Mouse (Mus musculus): ENCODE results near the gene Zswim5. TPM values are rescaled to one million over a fixed set of nuclear protein-coding genes. Genes with fewer than 3 reads are reported as not detected.

Zswim5 gene
- polyA plus RNA-seq, 1 experiment = 2.1 TPM

DNA sequence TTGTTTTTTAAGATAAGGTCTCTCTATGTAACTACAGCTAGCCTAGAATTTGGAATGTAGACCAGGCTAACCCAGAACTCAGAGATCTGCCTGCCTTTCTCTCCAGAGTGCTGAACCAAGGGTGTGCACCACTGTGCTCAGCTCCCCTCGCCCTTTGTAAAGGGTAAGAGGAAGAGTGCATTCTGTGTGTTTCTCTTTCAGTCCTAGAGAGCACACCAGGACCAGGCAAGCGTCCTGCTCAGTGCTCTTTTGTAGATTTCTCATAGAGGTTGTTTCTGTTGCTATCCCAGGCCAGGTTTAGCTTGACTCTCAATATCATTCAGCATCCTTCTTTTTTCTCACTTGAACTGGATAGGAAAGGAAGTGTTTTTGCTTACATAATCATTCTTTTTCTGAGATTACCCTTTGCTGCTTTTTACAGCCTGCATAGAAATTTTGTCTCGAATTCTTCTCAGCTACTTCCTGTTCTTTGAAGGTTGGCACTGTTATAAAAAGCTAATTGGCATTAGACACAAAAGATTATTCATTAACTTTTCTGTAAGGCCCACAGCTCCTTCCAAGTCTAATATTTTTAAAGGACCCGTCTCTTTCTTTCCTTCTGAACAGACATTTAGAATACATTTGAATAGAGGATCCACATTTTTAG is 51.0 kb downstream of the Zswim5 start:
- Histone ChIP-seq H3K4me1 (ENCODE audit: control insufficient read depth, insufficient read depth, low read length) (no peaks in the 10 kb centered on the region), H3K27ac (ENCODE audit: insufficient read depth, low read length) (no peak overlapping the region), H3K27me3 (ENCODE audit: control insufficient read depth, insufficient read depth, low read length, poor library complexity, severe bottlenecking) (no peaks in the 10 kb centered on the region), H3K9me3 (replicated peaks; ENCODE audit: control insufficient read depth, insufficient read depth, low read length, poor library complexity, severe bottlenecking) (no peaks in the 10 kb centered on the region), H3K9ac (ENCODE audit: low read depth, poor library complexity, severe bottlenecking) (no peak overlapping the region), H3K36me3 (ENCODE audit: control insufficient read depth, insufficient read depth, low read length, poor library complexity, severe bottlenecking) (no peaks in the 10 kb centered on the region), H3K4me3 (ENCODE audit: low read depth, low read length) (no peak overlapping the region)
- TF ChIP-seq POLR2A (IDR thresholded peaks at IDR 0.05; ENCODE audit: insufficient read depth, low read length) (no peak), EP300 (IDR thresholded peaks at IDR 0.05; ENCODE audit: insufficient read depth, low read depth, low read length) (no peak)

DNA sequence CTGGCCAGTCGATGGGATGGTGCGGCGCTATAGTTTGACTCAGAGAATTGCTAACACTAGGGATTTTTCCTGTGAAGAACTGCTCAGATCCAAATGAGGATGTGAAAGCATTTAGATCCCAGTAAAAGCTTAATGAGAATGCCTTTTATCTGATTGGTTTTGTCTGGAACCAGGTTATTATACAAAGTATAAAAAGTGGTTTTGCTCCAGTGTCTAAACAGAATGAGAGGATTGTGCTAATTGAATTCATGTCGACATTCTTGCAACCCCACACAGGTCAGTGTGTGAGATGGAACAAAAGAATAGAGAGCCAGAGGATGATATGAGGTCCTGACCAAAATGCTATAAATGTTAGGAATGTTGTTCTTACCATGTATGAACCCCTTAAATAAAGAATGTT is 62.4 kb downstream of the Zswim5 start:
- no peaks in the 10 kb centered on the region for H3K9me3 ChIP-seq (replicated peaks; ENCODE audit: control insufficient read depth, insufficient read depth, low read length, poor library complexity, severe bottlenecking)
- TF ChIP-seq CTCF (IDR thresholded peaks at IDR 0.05; ENCODE audit: low read depth, low read length) = no peak
- no peak for TF ChIP-seq POLR2A (IDR thresholded peaks at IDR 0.05; ENCODE audit: insufficient read depth, low read length)
- TF ChIP-seq EP300 (IDR thresholded peaks at IDR 0.05; ENCODE audit: insufficient read depth, low read depth, low read length) = no peak
- H3K36me3 ChIP-seq (ENCODE audit: control insufficient read depth, insufficient read depth, low read length, poor library complexity, severe bottlenecking) = no peaks in the 10 kb centered on the region
- H3K4me3 ChIP-seq (ENCODE audit: low read depth, low read length) = no peak overlapping the region
- H3K9ac ChIP-seq (ENCODE audit: low read depth, poor library complexity, severe bottlenecking) = no peak overlapping the region
- no peaks in the 10 kb centered on the region for H3K27me3 ChIP-seq (ENCODE audit: control insufficient read depth, insufficient read depth, low read length, poor library complexity, severe bottlenecking)
- no peak overlapping the region for H3K27ac ChIP-seq (ENCODE audit: insufficient read depth, low read length)
- H3K4me1 ChIP-seq (ENCODE audit: control insufficient read depth, insufficient read depth, low read length) = no peaks in the 10 kb centered on the region

DNA sequence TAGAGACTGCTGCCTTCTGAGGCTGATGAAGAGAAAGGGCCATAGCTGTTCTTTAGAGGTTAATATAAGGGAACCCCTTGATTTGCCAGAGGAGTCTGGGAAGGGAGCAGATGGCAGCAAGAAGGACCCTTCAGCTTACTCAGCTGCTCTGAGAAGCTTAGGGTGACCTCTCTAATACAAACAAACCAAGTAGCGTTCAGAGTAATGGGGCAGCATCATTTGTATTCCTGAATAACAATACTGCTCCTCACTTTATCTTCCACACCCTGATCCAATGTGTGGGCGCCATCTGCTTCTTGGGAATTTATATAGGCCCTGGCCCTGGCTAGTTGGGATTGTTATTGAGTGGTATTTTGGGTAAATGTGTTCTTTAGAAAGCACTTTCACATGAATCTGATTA is 65.5 kb downstream of the Zswim5 start:
- H3K4me3 ChIP-seq (ENCODE audit: low read depth, low read length) = no peak overlapping the region
- no peaks in the 10 kb centered on the region for H3K36me3 ChIP-seq (ENCODE audit: control insufficient read depth, insufficient read depth, low read length, poor library complexity, severe bottlenecking)
- H3K27ac ChIP-seq (ENCODE audit: insufficient read depth, low read length) = no peak overlapping the region
- no peaks in the 10 kb centered on the region for H3K9me3 ChIP-seq (replicated peaks; ENCODE audit: control insufficient read depth, insufficient read depth, low read length, poor library complexity, severe bottlenecking)
- no peak overlapping the region for H3K9ac ChIP-seq (ENCODE audit: low read depth, poor library complexity, severe bottlenecking)
- H3K27me3 ChIP-seq (ENCODE audit: control insufficient read depth, insufficient read depth, low read length, poor library complexity, severe bottlenecking) = no peaks in the 10 kb centered on the region
- TF ChIP-seq POLR2A (IDR thresholded peaks at IDR 0.05; ENCODE audit: insufficient read depth, low read length) = no peak
- TF ChIP-seq CTCF (IDR thresholded peaks at IDR 0.05; ENCODE audit: low read depth, low read length) = no peak
- no peak for TF ChIP-seq EP300 (IDR thresholded peaks at IDR 0.05; ENCODE audit: insufficient read depth, low read depth, low read length)
- H3K4me1 ChIP-seq (ENCODE audit: control insufficient read depth, insufficient read depth, low read length) = no peaks in the 10 kb centered on the region

DNA sequence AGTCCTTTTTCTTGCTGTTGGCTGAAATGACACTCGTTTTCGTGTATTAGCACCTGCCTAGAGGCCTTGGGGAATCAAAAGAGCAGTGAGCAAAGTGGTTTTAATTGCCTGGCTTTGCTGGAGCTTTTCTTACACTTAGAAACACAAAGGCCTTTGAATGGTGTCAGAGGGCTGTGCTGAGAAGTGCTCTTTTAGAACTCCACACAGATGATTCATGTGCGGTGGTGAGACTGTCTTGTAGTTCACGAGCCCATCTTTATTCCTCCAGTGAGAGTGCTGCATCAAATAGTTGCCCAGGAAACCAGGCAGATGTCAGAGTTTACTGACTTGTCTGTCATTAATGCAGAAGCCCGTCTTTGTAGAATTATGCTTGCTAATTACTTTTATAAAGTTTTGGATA is 66.9 kb downstream of the Zswim5 start:
- Histone ChIP-seq H3K9ac (ENCODE audit: low read depth, poor library complexity, severe bottlenecking) (no peak overlapping the region), H3K27me3 (ENCODE audit: control insufficient read depth, insufficient read depth, low read length, poor library complexity, severe bottlenecking) (no peaks in the 10 kb centered on the region), H3K36me3 (ENCODE audit: control insufficient read depth, insufficient read depth, low read length, poor library complexity, severe bottlenecking) (no peaks in the 10 kb centered on the region), H3K27ac (ENCODE audit: insufficient read depth, low read length) (no peak overlapping the region), H3K4me1 (ENCODE audit: control insufficient read depth, insufficient read depth, low read length) (no peaks in the 10 kb centered on the region), H3K9me3 (replicated peaks; ENCODE audit: control insufficient read depth, insufficient read depth, low read length, poor library complexity, severe bottlenecking) (no peaks in the 10 kb centered on the region), H3K4me3 (ENCODE audit: low read depth, low read length) (no peak overlapping the region)
- no peak for TF ChIP-seq CTCF (IDR thresholded peaks at IDR 0.05; ENCODE audit: low read depth, low read length)
- no peak for TF ChIP-seq EP300 (IDR thresholded peaks at IDR 0.05; ENCODE audit: insufficient read depth, low read depth, low read length)
- no peak for TF ChIP-seq POLR2A (IDR thresholded peaks at IDR 0.05; ENCODE audit: insufficient read depth, low read length)

DNA sequence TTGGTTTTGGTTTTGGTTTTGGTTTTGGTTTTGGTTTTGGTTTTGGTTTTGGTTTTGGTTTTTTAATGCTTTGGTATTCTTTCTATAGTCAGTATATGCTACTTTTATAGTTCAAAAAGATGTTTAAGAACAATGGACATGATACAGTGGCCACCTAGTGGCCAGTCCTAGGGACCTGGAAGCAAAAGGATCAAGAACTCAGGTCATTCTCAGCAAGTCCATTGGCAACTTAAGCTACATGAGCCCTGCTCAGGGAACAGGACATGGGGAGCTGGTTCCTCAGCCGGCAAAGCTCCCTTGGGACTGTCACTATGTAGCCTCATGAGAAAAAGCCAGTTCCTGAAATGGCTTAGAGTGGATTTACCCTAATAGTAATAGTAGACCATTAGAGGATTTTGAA is 74.5 kb downstream of the Zswim5 start:
- H3K9ac ChIP-seq (ENCODE audit: low read depth, poor library complexity, severe bottlenecking) = no peak overlapping the region
- no peaks in the 10 kb centered on the region for H3K36me3 ChIP-seq (ENCODE audit: control insufficient read depth, insufficient read depth, low read length, poor library complexity, severe bottlenecking)
- no peak for TF ChIP-seq POLR2A (IDR thresholded peaks at IDR 0.05; ENCODE audit: insufficient read depth, low read length)
- no peak overlapping the region for H3K4me3 ChIP-seq (ENCODE audit: low read depth, low read length)
- H3K27ac ChIP-seq (ENCODE audit: insufficient read depth, low read length) = no peak overlapping the region
- H3K9me3 ChIP-seq (replicated peaks; ENCODE audit: control insufficient read depth, insufficient read depth, low read length, poor library complexity, severe bottlenecking) = no peaks in the 10 kb centered on the region
- no peaks in the 10 kb centered on the region for H3K27me3 ChIP-seq (ENCODE audit: control insufficient read depth, insufficient read depth, low read length, poor library complexity, severe bottlenecking)
- no peaks in the 10 kb centered on the region for H3K4me1 ChIP-seq (ENCODE audit: control insufficient read depth, insufficient read depth, low read length)

DNA sequence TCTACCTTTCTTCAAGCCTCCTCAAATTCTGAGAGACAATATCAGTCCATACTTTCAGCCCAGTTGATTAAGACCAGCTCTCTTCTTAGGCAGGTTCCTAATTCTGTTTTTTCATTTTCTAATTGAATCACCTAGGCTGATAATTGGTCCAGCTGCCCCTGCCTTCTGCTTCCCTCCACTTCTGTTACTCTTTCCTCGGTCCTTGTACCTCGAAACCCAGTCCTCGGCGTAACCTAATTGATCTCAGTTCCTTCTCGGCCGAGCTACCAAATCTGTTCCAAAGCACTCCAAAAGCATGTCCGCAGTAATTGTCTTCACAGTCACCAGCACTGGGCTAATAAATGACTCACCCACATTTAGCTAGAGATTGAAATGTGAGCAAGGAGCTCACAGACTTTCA is 77.8 kb downstream of the Zswim5 start:
- no peak overlapping the region for H3K27ac ChIP-seq (ENCODE audit: insufficient read depth, low read length)
- no peak for TF ChIP-seq POLR2A (IDR thresholded peaks at IDR 0.05; ENCODE audit: insufficient read depth, low read length)
- no peaks in the 10 kb centered on the region for H3K4me1 ChIP-seq (ENCODE audit: control insufficient read depth, insufficient read depth, low read length)
- H3K36me3 ChIP-seq (ENCODE audit: control insufficient read depth, insufficient read depth, low read length, poor library complexity, severe bottlenecking) = no peaks in the 10 kb centered on the region
- H3K4me3 ChIP-seq (ENCODE audit: low read depth, low read length) = no peak overlapping the region
- H3K27me3 ChIP-seq (ENCODE audit: control insufficient read depth, insufficient read depth, low read length, poor library complexity, severe bottlenecking) = no peaks in the 10 kb centered on the region
- no peak overlapping the region for H3K9ac ChIP-seq (ENCODE audit: low read depth, poor library complexity, severe bottlenecking)
- H3K9me3 ChIP-seq (replicated peaks; ENCODE audit: control insufficient read depth, insufficient read depth, low read length, poor library complexity, severe bottlenecking) = no peaks in the 10 kb centered on the region

All from ES-Bruce4 (cell line).